Mouse (Mus musculus): ENCODE results near the gene Wnt3.

- no peak for TF ChIP-seq EP300 (IDR thresholded peaks at IDR 0.05)
- TF ChIP-seq CTCF (IDR thresholded peaks at IDR 0.05) = no peak
Measured at GRCm38 (mm10) chr11:103832331-103832730, 58.4 kb downstream of the Wnt3 start.

Data from lung, postnatal 0 days (tissue).